Mouse (Mus musculus) lung, postnatal 10 days (tissue): ENCODE measurements around the gene Tprg.
A peak's percentile ranks its signal among the peaks of the same experiment; 100 is the strongest.

Source experiments
- DNase-seq: peaks from one replicate; pipeline ENCODE4 v3.0.0; 2021

The Tprg gene

DNA sequence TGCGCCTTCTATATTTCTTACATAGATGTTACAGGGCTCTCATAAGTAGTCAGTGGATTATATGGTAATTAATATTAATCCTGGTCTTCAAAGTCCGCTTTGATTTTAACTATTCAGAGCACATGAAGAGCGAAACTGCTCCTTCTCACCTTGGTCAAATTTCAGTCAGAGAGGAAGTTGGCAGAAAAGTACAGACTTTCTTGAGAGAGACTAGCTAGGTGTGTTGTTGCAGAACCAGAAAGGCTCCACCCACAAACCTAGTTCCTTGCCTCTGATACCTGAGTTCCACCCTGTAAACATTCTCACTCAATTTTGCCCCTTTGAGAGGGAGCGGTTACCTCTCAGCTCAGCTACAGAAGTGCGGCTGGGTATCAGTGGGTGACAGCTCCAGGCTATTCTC lies at the start of gene Tprg:
TSS of gene Tprg (plus strand) at position 301 of the 400 bp plus-strand sequence.
- DNase-seq = no peak

DNA sequence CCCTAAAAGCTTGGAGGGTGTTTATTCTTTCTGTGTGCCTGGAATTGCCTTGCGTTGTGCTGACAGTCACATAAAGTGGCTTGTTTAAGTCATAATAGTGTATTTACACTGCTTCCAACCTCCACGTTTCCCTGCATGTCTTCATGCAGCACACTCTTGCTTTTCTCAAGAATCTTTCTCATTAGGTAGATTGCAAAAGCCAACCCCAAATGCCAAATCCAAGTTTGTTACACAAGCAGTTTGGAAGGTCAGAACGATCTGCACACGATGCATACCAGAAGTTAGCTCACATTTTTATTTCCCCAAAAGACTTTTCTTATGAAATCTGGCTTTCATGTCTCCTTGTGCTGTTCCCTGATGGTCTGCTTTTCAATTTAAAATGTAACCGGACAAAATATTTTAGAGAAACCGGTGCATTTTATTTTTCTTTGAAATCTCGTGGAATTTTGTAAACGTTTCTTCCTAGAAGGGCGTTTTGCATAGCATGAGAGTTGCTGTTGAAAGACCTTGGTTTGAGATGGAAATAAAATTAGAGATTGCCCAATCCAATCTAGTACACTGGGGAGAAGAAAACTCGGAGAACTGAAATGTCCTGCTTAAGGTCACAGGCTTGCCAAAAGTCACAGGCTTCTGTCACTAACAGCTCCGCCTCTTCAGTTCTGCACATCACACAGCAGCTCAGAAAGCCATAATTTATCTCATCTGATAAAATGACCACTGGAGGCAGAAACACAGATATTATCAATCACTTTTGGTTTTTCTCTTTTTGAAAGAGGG lies 48.2 kb upstream of the Tprg start:
- peak; percentile 11 for DNase-seq

DNA sequence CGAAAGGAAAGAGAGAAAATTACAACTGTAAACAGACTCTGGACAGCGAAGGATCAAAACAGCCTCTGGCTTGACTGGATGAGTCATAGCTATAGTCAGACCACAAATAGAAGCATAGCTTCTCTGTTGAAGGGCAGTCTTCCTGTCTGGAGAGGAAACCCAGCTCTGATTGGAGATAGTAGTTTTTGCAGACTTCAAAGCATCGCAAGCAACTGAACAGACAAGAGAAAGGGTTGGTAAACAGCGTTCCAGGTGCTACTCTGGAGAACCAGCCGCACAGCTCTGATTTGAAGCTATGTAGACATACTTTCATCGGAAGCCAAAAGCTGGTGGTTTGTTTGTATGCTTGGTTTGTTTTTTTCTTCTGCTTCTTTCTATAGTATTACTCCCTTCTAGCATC lies 37.7 kb upstream of the Tprg start:
- no peak for DNase-seq

DNA sequence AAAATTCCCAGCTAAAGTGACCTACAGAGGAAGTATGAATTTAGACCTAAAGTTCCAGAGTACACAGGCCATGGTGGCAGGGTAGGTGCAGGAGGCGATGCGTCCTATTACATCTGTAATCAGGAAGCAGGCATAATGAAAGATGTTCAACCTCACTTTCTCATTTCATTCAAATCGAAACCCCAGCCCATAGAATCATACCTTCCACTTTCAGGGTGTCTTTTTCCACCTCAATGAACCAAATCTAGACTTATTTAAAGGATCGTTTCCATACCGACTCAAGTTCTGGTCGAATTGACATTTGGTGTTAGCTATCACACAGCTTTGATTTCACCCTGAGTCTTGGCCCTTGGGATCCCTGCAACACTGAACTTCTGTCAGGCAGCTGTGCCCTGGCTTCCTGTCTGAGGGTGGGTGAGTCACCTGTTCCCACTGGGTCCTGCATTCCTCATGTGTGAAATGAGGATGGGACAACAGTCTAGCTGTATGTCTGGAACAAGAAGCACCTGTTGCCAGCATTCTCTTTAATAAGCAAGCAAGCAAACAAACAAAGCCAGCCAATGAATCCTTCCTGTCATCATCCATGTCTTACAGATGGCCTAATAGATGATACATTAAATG lies 36.4 kb upstream of the Tprg start:
- no peak for DNase-seq

DNA sequence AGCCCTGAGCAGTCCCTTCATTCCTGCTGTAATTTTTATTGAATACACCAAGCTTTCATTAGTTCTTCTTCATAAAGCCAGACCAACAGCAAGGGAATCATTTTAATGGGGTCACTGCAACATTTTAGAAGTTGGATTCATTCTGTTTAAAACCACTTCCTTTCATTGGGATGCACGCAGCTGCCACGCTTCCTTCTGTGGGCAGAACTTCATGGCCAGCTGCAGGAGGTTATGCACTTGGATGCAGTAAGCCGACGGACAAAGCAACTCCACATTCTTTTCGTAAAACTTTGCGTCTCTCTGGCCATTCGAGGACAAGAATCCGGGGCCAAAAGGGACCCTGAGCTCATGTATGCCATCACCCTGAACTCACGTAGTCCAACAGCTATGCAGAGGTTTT lies 35.5 kb upstream of the Tprg start:
- no peak for DNase-seq

DNA sequence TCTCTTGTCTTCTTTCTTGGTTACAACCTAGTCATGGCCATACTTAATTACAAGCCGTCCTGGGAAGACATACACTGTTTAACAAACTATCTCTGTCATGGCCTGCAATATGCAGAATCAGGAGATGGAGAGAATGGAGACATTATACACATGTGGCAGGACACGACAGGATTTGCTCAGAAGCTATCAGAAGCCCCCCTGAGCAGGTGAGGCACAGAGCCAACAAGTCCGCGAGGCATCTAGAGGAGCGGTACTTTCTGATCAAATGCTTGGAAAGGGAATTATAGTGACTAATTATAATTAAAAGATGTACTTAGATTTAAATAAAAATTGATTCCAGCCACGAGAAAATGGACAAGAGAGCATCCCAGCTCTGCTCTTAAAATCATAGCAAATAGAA lies 32.0 kb upstream of the Tprg start:
- no peak for DNase-seq

DNA sequence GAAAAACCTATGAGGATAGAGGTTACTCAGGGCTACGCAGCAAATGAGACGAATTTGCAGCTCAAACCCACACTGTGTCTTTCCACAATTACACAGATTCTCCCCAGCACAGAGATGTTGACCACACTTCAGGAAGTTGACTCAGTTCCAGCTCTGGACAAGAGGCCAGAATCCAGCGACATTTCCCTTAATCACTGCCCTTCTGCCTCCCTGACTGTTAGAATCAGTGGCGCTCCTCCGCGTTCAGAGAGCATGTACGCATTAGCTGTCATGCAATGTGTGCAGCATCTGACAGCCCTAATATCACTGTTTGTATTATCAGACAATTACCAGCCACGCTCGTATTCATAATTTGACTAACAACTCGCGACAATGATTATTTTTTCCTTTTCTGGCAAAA lies 31.4 kb upstream of the Tprg start:
- DNase-seq = peak; percentile 67

DNA sequence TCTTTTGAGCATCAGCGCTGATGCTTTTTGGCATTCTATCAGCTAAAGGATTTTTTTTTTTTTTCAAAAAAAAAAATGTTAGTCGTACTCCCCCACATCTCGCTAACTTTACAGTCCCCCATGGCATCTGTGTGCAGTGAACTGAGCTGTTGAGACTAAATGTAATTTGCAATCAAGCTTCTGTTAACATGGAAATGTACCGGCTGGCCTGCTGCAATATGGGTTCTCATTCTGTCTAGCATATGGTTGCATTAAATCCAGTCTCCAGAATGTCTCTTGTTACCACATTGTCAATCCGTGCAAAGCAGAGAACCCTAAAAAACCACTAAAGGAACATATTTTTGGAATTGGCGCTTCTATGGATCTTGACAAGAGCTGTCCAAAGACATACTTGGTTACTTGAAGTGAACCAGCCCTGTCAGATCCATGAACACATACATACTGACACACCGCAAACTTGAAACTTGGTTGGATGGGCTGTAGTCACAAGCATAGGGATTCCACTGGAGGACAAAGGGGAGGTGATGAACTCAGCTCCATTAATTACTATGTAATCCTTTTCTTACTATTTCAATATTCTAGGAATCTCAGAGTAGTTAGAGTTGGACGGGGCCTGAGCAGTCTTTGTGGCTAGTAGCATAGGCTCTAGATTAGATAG lies 30.9 kb upstream of the Tprg start:
- DNase-seq = no peak

DNA sequence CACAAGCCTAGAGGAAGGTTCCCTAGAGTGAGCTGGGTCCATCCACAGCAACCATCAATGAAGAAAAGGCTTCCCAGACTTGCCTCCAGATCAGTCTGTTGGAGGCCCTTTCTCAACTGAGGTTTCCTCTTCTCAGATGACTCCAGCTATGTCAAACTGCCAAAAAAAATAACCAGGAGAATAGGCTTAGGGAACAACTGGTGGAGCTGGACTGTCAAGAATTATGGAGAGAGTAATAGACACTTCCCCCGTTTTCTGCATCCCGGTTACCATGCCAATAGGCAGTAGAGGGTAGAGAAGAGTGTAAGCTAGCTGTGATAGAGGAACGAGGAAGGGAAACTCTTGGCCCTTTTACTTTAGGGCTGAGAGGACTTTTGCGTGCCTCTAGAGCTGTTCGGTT lies 24.3 kb upstream of the Tprg start:
- no peak for DNase-seq

DNA sequence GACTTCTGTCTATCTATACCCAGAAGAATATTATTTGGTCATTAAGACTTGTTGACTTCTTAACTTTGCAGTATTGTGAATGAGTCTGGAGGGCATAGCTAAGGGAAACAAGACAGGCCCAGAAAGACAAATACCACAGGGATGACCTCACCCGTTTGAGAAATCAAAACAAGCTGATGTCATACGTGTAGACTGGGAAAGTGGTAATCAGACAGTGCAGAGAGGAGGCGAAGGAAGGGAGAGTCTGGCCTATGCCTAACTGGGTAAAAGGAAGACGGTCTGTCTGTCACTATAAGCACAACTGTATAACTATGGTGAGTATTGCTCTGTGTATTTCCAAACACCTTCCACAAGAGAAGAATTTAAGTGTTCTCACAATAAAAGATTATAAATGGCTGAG lies 23.7 kb upstream of the Tprg start:
- DNase-seq = peak; percentile 50

DNA sequence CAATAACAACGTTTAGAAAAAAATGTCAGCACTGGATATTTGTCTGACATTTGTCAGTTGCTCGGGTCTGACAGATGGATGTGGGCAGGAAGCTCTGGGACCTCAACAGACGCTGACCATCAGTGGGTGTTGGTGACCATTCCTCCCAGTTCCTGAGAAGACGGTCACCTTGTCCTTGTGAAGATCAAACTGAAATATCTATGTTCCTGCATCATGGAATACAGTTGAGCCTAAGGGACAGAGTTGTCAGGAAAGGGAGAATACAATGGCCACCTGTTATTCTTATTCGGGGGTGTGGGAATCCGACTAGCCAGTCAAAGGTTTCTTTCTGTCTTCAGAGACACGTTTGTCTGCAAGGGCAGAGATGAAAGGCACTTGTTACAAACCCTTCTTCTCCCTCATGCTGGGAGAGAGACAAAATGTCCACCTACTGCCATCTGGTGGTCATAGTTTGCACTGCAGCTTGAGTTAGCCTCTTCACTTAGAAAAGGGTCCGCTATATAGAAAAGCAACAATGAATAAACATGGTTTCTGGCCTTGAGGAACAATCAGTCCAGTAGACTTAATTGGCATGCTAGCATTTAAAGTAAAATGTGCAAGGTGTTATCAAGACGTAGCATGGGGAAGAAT lies 23.0 kb upstream of the Tprg start:
- DNase-seq = peak; percentile 86

DNA sequence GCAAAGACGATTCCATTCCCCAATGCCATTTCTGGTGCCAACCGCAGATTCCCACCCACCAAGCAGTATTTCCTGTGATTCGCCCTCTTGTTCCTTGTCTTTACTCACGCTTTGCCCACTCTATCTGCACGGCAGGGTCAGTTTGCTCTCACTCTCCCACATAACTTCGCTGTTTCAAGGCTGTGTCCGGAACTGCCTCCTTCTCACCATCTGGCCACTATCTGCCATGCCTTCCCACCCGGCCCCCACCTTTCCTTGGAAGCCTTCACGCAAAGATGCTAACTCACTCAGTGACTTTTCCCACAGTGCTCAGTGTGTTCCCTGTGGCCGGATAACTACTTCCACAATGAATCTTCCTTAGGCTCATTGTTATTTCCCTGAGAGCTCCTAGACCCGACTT lies 21.4 kb upstream of the Tprg start:
- no peak for DNase-seq

DNA sequence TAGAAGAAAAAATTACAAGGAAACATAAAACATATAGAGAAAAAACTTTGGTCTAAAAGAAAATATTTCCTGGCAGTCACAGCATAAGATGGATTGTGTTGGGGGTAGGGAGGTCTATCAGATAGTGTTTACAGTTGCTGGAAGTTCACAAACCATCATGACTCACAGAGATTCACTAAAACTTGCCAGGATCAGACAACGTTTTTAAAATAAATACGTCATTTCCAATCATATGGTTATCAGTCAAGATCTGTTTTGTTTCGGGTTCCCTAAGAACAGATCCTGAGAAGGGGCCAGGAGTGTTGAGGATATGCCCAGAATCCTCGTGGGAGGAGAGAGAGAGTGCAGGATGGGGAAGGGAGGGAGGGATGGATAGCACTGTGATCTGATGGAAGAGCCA lies 18.3 kb upstream of the Tprg start:
- no peak for DNase-seq

DNA sequence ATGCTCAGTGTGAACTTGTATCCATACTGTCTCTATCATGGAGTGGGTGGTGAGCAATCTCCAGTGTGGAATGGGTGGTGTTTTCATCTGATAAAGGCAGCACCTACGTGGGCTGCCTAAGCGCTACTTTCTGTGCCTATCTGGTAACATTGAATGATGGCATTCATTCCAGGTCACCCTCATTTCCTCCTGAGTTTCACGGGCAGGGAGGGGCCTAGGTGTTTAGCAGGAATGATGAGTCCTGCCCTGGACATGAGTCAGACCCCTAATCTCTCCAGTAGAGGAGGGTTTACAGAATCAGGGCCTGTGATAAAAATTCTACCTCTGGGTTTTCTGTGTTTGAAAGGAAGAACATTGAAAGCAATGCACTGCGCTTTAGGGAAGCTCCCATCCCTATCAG lies 4.1 kb upstream of the Tprg start:
- DNase-seq = no peak

DNA sequence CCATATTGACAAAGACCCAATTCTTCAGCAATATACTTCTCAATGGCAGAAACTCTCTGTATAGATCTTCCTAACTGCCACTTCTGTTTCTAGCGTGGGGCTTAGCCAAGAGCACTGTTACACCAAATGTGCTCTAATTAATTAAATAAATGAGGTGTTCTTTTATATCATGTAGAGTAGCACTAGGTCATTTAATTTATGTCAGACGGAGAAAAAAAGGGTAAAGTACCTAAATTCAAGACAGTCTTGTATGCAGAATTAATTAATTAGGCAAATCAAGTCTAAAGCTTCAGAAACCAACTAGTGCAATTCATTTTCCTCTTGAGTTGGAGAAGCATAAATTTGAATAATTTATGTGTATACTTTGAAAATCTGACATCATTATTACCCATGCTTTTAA lies 7.1 kb downstream of the Tprg start:
- no peak for DNase-seq

DNA sequence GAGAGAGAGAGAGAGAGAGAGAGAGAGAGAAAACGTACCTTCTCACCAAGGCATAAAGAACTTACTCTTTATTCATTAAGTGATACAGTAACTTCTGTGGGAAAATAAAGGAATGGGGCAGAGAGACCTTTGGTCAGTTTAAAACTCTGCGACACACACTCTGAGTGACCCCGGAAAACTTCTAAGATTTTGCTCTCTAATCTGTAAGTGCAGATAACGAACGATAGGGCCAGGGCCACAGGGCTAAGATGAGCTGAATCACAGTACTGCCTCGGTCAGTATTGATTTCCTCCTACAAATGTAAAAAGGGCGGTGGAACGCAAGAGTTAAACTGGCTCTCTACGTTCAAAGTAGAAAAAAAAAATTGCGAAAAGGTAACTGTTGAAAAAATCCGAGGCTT lies 8.9 kb downstream of the Tprg start:
- DNase-seq = no peak

DNA sequence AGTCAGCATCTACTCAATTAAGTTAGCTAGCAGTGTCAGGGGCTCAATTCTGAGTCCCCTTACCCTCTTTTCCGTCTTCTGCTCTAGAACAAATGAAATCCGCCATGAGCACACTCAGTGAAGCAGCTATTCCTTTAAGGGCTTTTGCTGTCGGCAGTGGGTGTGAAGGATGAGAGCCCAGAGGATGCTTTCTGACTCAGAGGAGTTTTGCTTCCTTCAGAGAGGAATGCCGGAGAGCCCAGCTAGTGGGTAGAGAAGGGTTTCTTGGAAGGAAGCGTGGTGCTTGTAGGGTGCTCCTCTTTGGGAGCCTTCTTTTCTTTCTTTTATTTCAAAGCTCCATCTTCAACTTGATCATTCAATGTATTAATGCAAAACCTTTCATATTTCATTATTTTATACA lies 10.1 kb downstream of the Tprg start:
- no peak for DNase-seq

DNA sequence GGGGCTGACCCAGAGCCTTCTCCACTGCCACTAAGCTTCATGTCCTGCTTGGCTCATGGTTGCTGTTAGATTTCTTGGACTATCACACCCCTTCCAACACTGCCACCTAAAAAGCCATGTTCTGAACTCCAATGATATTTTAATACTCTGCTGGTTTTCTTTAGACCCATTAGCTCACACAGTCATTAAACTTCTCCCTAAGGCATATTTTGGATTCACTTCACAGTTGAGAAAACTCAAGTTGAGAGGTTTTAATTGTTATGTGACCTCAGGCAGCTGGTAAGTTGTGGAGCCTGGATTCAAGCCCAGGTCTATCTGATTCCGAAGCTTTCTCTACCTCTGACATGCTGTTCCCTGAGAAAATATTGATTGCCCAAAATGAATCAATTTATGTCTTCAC lies 11.6 kb downstream of the Tprg start:
- DNase-seq = no peak

DNA sequence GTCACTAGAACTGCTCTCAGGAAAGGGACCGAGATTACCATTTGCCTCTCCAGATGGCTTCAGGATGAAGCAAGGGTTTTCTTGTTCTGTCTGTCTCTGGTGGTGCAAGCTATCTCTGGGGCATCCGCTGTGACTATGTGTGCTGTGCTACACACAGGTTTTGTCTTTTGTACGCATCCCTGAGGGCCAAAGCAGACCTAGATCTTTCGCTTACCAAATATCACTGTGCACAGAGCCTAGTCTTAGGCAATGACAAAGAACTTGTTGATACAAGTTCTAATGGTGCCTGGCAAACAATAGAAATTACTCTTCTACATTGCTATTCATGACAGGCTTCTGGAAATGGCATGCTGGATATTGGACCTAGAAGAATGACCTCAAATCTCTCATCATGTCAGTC lies 16.0 kb downstream of the Tprg start:
- no peak for DNase-seq

DNA sequence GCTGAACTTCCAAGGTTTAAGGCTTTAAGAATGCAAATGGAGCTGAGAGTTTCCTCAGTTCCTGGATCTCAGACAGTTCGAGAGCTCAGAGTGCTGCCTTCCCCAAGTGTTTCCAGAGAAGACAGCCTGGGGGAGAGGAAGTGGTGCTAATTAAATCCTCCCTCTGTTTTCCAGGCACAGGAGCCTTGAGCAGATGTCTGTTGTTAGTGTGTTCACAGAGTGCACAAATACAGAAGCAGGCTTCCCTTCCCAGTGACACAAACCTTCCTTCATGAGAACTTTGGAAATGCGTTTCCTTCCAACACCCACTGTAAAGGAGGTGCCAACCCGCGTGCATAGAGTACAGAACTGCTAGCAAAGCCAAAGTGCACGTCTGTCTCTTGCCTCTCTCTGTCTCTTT lies 27.4 kb downstream of the Tprg start:
- no peak for DNase-seq

DNA sequence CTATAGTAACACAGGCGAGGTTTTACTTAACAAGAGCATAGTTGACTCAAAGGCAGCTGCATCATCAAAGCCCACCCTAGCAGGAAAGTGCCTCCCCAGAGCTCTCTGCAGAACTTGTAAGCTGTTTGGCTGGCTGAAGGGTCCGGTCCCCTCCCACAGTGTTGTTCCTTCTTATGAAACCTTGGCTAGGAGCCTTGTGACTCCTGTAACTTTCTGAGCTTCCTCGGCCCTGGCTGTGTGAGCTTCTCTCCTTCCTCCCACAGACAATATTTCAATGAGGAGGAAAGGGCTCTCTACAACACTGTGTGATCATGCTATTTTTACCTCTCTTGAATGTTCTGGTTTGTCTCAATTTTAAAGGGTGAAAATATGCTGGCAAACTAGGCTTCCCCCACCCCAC lies 28.5 kb downstream of the Tprg start:
- no peak for DNase-seq

DNA sequence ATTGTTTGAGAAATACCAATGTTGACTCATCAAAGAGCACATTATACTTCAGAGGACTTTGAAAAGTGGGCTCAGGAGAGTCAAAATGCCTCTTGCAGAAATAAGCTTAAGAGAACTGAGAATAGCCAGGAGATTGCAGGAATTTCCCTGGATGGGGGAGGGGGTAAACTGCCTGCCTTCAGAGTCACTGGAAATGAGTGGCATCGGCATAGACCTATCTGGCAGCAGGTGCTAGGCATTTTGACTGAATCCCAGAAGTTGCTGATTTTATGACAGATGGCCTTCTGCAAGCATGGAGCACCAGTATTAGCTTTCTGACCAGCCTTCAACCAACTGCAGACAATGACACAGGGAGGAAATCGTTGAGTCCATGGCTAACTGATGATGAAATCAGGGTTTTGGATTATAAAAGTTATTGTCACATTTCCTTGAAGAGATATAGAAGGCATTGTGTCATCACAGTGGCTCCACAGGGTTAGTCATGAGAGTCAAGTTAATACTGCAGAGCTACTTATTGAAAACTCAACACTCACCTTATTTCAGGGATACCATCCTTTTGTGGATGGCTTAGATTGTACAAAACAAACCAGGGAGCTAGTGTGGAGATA lies 39.1 kb downstream of the Tprg start:
- no peak for DNase-seq
